Mouse (Mus musculus): Measurements from ENCODE around the gene Lysmd2. TPM values are rescaled to one million over a fixed set of nuclear protein-coding genes. Genes with fewer than 3 reads are reported as not detected.

The Lysmd2 gene
- total RNA-seq (2023), result not detected in 2 replicates

GRCm38 (mm10) chr9:75625556-75626307, at the start of gene Lysmd2:
Gene Lysmd2, plus strand, starts transcription at chr9:75625741.

GRCm38 (mm10) chr9:75610571-75611493, 14.7 kb upstream of the Lysmd2 start, which contains the start of gene Tmod2:
Gene Tmod2, minus strand, starts transcription at chr9:75611325.

GRCm38 (mm10) chr9:75683426-75684191, 58.1 kb downstream of the Lysmd2 start, which contains the start of gene Scg3:
Gene Scg3, minus strand, starts transcription at chr9:75684056.

Other genes starting within 250 kb of the Lysmd2 start
- 117 and 180 TPM in 2 replicates for gene Mapk6, start 215.7 kb upstream of the Lysmd2 start, total RNA-seq (2023)
- gene Leo1, start 184.2 kb upstream of the Lysmd2 start, total RNA-seq (2023), result 11.9 and 16.9 TPM in 2 replicates
- gene Tmod3, start 66.1 kb upstream of the Lysmd2 start, total RNA-seq (2023), result 97.6 and 118 TPM in 2 replicates
- gene Tmod2, start 14.4 kb upstream of the Lysmd2 start, total RNA-seq (2023), result not detected in 2 replicates
- not detected in 2 replicates for gene Scg3, start 58.3 kb downstream of the Lysmd2 start, total RNA-seq (2023)
- not detected in 2 replicates for gene Bmp5, start 149.6 kb downstream of the Lysmd2 start, total RNA-seq (2023)

Measured in neutrophil, adult 65 days (primary cell).